Mouse (Mus musculus) embryonic facial prominence, embryonic 11.5 days (tissue): ENCODE data around the gene Gorasp1. TPM values are rescaled to one million over a fixed set of nuclear protein-coding genes. Genes with fewer than 3 reads are reported as not detected.

Source experiments
- ATAC-seq: fragments of 200-750 bp; cut with Nextera tagmentation; replicated peaks from 2 replicates; pipeline ENCODE4 v1.8.0; 2017; ENCODE audit warnings: low read depth; ENCODE audit not compliant: insufficient number of reproducible peaks, low FRiP score, low TSS enrichment
- DNase-seq: peaks from one replicate; pipeline ENCODE4 v3.0.0-alpha.2; 2015; ENCODE audit warnings: low spot score
- H3K27ac ChIP-seq: fragments of 300-500 bp; sonication (generic); replicated peaks from 2 replicates; pipeline ENCODE4 v1.5.1; 2014; ENCODE audit warnings: mild to moderate bottlenecking, low read depth, low read length, control low read depth
- H3K27me3 ChIP-seq: fragments of 300-500 bp; sonication (generic); 2 replicates; pipeline ENCODE4 v1.6.1; 2014; ENCODE audit warnings: mild to moderate bottlenecking, low read length, moderate library complexity, mixed read lengths; ENCODE audit not compliant: control insufficient read depth, insufficient read depth
- H3K36me3 ChIP-seq: fragments of 300-500 bp; sonication (generic); replicated peaks from 2 replicates; pipeline ENCODE4 v1.6.1; 2014; ENCODE audit warnings: low read depth, mild to moderate bottlenecking, low read length, moderate library complexity, mixed read lengths; ENCODE audit not compliant: control insufficient read depth, insufficient read depth
- H3K4me1 ChIP-seq: fragments of 300-500 bp; sonication (generic); 2 replicates; pipeline ENCODE4 v1.6.1; 2014; ENCODE audit warnings: low read length, mixed read lengths; ENCODE audit not compliant: control insufficient read depth, insufficient read depth
- H3K4me2 ChIP-seq: fragments of 300-500 bp; sonication (generic); 2 replicates; pipeline ENCODE4 v1.6.1; 2014; ENCODE audit warnings: low read depth, mild to moderate bottlenecking, control low read depth, low read length, moderate library complexity
- H3K4me3 ChIP-seq: fragments of 300-500 bp; sonication (generic); 2 replicates; pipeline ENCODE4 v1.5.1; 2014; ENCODE audit warnings: low read depth, low read length, control low read depth
- H3K9ac ChIP-seq: fragments of 300-500 bp; sonication (generic); replicated peaks from 2 replicates; pipeline ENCODE4 v1.6.1; 2014; ENCODE audit warnings: mild to moderate bottlenecking, control low read depth, low read length
- H3K9me3 ChIP-seq: fragments of 300-500 bp; sonication (generic); replicated peaks from 2 replicates; pipeline ENCODE4 v1.6.1; 2016; ENCODE audit warnings: mild to moderate bottlenecking, low read length, inconsistent platforms, mixed read lengths; ENCODE audit not compliant: control insufficient read depth
- WGBS: fragments of 180-500 bp; shearing (Covaris S2); extraction: QIAGEN DNeasy Blood & Tissue Kit; methylation state at CpG from one replicate; pipeline ENCODE4 v1.1.7; 2014; 5-methylcytosine and 5-hydroxymethylcytosine counted together
- polyA plus RNA-seq: library from polyadenylated mRNA; unstranded; fragments of >200 nt; fragmentation: Nextera tagmentation; extraction: Ambion mirVana; gene quantifications from 2 replicates; pipeline ENCODE4 v1.2.1, GENCODE M21; 2014

The Gorasp1 gene
- polyA plus RNA-seq, 1 experiment from 2014 or later: 18.3 TPM

DNA sequence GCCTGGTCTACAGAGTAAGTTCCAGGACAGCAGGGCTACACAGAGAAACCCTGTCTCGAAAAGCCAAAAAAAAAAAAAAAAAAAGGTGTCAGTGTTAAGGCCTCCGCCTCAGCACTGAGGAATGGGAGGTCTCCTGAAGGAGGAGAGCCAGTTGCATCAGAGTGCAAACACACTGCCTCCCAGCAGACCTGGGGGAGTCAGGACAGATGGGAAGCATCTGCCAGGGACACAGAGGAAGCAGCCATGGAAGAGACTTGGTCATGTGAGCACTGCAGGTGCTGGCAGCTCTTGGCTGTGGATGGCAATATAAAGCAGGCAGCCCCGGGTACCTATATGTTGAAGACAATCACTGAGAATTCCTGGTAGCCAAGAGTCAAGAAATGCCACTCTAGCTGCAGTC is 27.4 kb downstream of the Gorasp1 start:
- WGBS: 88% methylated on average over 3 of the region's 3 CpGs

DNA sequence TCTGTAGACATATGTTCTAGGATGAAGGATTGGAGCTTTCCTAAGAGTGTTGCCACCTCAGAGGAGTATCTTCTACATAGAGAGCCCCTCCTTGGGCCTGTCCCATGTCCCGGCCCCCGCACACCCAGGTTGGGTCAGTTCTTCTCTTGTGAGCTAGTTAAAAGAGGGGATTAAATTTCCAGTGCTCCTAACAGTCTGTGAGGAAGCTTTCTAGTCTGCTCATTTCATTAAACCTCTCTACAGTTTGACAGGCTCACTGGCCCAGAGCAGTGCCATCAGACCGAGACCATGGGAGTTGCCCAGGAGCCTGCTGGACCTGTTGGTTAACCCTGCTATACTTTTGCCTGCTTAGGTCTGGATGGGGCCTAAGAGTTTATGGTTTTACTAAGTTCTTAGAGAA is 28.7 kb downstream of the Gorasp1 start:
- Histone ChIP-seq H3K27ac (no peak overlapping the region), H3K9ac (no peak overlapping the region), H3K27me3 (no peaks in the 10 kb centered on the region), H3K36me3 (peaks cover 9% of the 10 kb centered on the region), H3K9me3 (no peaks in the 10 kb centered on the region), H3K4me1 (no peaks in the 10 kb centered on the region), H3K4me2 (no peak overlapping the region), H3K4me3 (no peak overlapping the region)
- ATAC-seq (no peak), DNase-seq (no peak)
- 94% methylated on average over 3 of the region's 3 CpGs for WGBS

More for the DNA sequence above, 27.4 kb downstream of the Gorasp1 start:
- no peaks in the 10 kb centered on the region for H3K9me3 ChIP-seq
- H3K27me3 ChIP-seq: no peaks in the 10 kb centered on the region
- no peak overlapping the region for H3K4me2 ChIP-seq
- ATAC-seq (no peak), DNase-seq (no peak)
- H3K27ac ChIP-seq: no peak overlapping the region
- no peak overlapping the region for H3K4me3 ChIP-seq
- peaks cover 6% of the 10 kb centered on the region for H3K36me3 ChIP-seq
- H3K9ac ChIP-seq: no peak overlapping the region
- no peaks in the 10 kb centered on the region for H3K4me1 ChIP-seq

DNA sequence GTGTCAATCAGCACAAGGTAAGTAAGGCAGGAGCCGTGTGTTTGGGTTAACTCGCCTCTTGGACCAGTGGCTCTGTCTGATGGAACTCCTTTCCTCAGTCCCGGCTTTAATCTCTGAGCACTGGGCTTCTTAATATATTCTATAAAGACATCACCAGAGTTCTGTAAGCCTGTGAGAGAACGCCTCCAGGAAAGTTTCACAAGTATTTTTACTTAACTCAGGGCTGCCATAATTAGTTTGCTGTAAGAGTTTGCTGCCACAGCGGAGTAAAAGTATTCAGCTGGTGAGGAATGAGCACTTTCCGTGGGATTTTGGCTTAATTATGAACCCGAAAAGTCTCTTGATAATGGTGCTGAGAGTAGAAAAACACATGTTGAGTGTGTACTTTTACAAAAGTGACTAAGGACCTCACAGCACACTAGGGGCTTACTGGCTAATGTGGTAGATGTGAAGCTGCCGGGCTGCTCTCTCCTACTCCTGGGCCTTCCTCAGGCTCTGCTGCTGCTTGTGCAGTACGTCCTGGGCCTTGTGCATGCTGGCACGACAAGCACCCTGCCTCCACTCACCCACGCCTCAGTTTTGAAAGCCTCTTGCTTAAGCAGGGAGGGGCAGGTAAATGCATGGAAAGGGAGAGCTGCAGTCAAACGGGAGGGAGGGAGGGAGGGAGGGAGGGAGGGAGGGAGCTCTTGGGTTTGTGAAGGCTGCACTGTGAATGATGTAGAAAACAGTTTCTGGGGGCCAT is 34.8 kb downstream of the Gorasp1 start:
- 89% methylated on average over 12 of the region's 12 CpGs for WGBS
- H3K9me3 ChIP-seq: no peaks in the 10 kb centered on the region
- no peak overlapping the region for H3K9ac ChIP-seq
- no peaks in the 10 kb centered on the region for H3K4me1 ChIP-seq
- H3K36me3 ChIP-seq: peaks cover 3% of the 10 kb centered on the region
- no peak overlapping the region for H3K27ac ChIP-seq
- DNase-seq (no peak), ATAC-seq (no peak)
- H3K4me3 ChIP-seq: no peak overlapping the region
- no peak overlapping the region for H3K4me2 ChIP-seq
- H3K27me3 ChIP-seq: no peaks in the 10 kb centered on the region

DNA sequence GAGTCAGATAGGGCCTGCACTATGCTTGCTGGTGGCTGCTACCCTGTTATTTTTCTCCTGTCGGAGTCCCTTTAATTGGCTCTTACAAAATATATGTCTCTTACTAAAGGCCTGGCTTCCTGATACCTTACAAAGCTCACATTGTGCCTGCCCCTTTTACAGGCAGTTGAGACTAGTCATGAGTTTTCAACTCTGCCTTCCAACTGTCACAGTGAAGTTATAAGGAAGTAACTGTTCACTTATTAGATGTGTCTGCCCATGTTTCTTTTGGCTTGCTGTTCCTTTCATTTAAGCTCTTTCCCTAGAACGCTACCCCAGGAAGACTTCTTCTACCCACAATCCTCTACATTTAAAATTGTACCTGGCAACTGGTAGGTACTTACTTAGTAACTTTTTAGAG is 37.9 kb downstream of the Gorasp1 start:
- 89% methylated on average over 2 of the region's 2 CpGs for WGBS
- Histone ChIP-seq H3K4me3 (no peak overlapping the region), H3K9me3 (no peaks in the 10 kb centered on the region), H3K27me3 (no peaks in the 10 kb centered on the region), H3K27ac (no peak overlapping the region), H3K9ac (no peak overlapping the region), H3K4me1 (no peaks in the 10 kb centered on the region), H3K36me3 (peaks cover 3% of the 10 kb centered on the region), H3K4me2 (no peak overlapping the region)
- DNase-seq: no peak
- no peak for ATAC-seq

DNA sequence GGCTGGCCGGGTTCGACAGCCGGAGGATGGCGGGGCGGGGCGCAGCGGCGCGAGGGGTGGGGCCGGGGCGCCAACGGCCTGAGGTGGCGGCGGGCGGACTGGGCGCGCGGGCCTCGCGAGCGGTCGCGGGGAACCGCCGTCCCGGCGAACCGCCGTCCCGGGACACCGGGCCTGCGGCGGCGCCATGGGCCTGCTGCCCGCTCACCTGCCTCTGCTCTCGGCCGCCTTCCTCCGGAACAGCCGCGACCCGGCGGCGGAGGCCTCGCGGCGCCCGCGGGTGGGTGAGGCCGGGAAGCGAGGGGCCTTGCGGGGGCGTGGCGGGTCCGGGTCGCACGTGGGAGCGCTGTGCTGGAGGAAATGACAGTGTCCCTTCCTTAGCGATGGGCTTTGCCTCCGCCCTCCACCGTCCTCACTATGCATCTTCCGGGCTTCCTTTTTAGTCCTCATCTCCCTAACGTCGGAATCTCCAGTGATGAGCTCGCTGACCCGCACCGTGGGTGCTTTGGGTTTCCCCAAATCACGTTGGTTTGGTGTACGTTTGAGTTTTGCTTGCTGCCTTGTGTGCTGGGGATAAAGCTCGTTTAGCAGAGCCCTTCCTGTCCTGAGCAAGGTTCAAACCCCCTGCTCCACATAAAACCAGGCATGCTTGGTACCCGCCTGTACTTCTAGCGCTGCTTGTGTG is 42.2 kb downstream of the Gorasp1 start:
- H3K27me3 ChIP-seq: no peaks in the 10 kb centered on the region
- peak overlapping the region; percentile 87 for H3K9ac ChIP-seq
- H3K4me2 ChIP-seq: peak overlapping the region; percentile 81
- WGBS: 1% methylated on average over 47 of the region's 71 CpGs
- no peaks in the 10 kb centered on the region for H3K36me3 ChIP-seq
- DNase-seq (peak; percentile 5), ATAC-seq (peak; percentile 66)
- H3K4me1 ChIP-seq: no peaks in the 10 kb centered on the region
- peak overlapping the region; percentile 52; the same call in 1 of the 2 replicates for H3K27ac ChIP-seq
- H3K4me3 ChIP-seq: peak overlapping the region; percentile 99
- no peaks in the 10 kb centered on the region for H3K9me3 ChIP-seq

DNA sequence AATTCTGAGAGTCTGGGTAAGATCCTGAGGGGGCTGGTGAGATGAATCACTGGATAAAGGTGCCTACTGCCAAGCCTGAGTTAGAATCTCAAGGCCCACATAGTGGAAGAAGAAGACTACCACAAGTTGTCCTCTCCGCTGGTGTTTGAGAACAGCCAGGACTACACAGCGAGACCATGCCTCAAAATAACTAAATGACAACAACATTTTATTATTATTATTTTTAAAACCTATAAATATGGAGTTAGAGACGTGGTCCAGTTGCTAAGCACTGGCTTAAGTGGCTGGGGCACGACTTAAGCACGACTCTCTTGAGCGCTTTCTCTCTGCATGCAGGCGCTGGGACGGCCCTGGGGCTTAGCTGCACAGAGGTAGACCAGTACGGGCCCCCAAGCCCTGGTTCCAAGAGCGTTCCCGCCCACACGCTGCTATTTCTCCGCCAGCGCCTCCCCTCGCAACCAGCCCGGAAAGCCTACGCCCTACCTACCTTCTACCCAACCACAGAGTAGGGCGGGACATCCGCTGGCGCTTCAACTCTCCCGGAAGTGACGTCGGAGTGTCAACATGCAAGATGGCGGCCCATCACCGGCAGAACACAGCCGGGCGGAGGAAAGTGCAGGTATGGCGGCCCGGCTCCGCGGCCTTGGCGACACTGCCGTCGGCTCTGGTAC is 42.9 kb downstream of the Gorasp1 start, which contains the start of gene Wdr48:
Gene Wdr48 (plus strand): TSS at position 540 of the 671 bp plus-strand sequence.
- peak; percentile 99 for ATAC-seq
- 4% methylated on average over 34 of the region's 34 CpGs for WGBS
- no peaks in the 10 kb centered on the region for H3K9me3 ChIP-seq
- DNase-seq: peak; percentile 100
- H3K27me3 ChIP-seq: no peaks in the 10 kb centered on the region
- peak within 1 kb of the TSS; percentile 99 for H3K4me3 ChIP-seq
- peak within 1 kb of the TSS; percentile 81 for H3K4me2 ChIP-seq
- peak within 1 kb of the TSS; percentile 52; the same call in 1 of the 2 replicates for H3K27ac ChIP-seq
- H3K36me3 ChIP-seq: no peaks in the 10 kb centered on the region
- peak within 1 kb of the TSS; percentile 87 for H3K9ac ChIP-seq
- H3K4me1 ChIP-seq: no peaks in the 10 kb centered on the region

DNA sequence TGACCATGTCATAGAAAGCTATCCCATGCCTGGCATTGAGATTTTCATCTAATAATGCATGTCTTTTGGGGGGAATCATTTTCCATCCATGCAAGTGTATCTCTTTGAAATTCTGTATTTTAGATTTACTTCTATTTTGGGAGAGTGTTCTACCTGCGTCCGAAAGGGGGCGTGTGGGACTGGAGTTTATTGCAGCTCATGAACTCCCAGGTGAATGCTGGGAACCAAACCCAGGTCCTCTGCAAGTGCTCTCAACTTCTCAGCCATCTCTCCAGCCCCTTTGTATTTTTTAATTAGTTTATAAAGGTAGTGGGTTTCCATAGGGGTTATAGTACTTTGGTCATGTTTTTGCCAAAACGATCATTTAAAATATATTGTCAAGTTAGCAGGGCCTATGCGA is 43.5 kb downstream of the Gorasp1 start:
- Histone ChIP-seq H3K4me1 (no peaks in the 10 kb centered on the region), H3K27ac (no peak overlapping the region), H3K4me2 (no peak overlapping the region), H3K9ac (no peak overlapping the region), H3K4me3 (no peak overlapping the region), H3K9me3 (no peaks in the 10 kb centered on the region), H3K27me3 (no peaks in the 10 kb centered on the region), H3K36me3 (no peaks in the 10 kb centered on the region)
- no peak for ATAC-seq
- no peak for DNase-seq
- 88% methylated on average over 5 of the region's 5 CpGs for WGBS

DNA sequence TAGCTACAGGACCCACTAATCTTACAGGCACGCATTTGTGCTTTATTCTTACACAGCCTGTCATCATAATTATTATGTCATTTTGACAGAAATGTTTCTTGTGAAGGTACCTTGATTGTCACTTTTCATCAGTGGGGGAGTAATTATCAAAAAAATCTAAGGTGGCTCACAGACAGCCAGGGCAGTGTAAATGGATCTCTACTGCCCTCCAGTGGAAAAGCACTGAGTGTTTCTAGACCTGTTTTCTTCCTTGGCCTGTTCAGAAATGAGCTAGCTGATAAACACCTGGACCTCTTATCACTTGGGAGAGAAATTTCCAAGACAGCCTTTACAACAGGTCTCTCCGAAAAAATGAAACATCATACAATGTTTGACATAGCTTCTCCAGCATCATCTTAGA is 46.7 kb downstream of the Gorasp1 start:
- Histone ChIP-seq H3K4me3 (no peak overlapping the region), H3K36me3 (no peaks in the 10 kb centered on the region), H3K9ac (no peak overlapping the region), H3K4me1 (no peaks in the 10 kb centered on the region), H3K27me3 (no peaks in the 10 kb centered on the region), H3K27ac (no peak overlapping the region), H3K9me3 (no peaks in the 10 kb centered on the region), H3K4me2 (no peak overlapping the region)
- WGBS: 44% methylated on average over 2 of the region's 2 CpGs
- ATAC-seq (no peak), DNase-seq (peak; percentile 49)
